Mouse (Mus musculus) liver, postnatal 0 days (tissue): Measurements from ENCODE around the gene Ndfip2.

Experiments
- CTCF ChIP-seq: sonication (generic); IDR thresholded peaks from 2 replicates; pipeline ENCODE4 v1.5.1; 2016; ENCODE audit warnings: antibody characterized with exemption, low read depth
- EP300 ChIP-seq: IDR thresholded peaks from 2 replicates; pipeline ENCODE4 v1.6.1; 2016; ENCODE audit warnings: antibody characterized with exemption, low read depth, mild to moderate bottlenecking

DNA sequence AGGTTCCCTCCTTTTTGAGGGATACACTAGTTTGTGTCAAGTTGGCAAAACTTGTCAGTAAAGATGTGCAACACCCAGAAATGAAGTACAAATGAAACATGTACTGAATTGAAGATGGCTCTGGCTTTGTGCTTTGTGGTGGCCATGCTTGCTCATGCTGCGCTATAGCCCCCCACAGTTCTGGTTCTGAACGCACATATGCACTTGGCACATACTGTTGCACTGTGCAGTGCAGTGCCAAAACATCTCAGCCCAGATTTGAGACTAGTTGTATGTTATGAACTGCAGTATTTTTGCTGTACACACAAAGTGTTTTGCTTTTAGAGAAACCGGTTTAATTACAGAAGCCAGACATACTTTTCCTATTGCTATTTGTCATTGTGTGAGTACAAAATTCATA is 25.7 kb downstream of the Ndfip2 start:
- TF ChIP-seq CTCF: no peak
- TF ChIP-seq EP300: no peak
